Mouse (Mus musculus): ENCODE data around the gene C1qb. TPM values are rescaled to one million over a fixed set of nuclear protein-coding genes. Genes with fewer than 3 reads are reported as not detected.

Gene C1qb
- total and polyA plus RNA-seq, 3 experiments, result not detected

GRCm38 (mm10) chr4:136911211-136911646 is 25.2 kb upstream of the C1qb start:
- no peak overlapping the region for H3K9ac ChIP-seq (ENCODE audit: insufficient read depth, low read depth)
- in situ Hi-C loops (cut with MboI; ENCODE audit: low pct_ligation_motif_present, low pct_unique_long_range_greater_than_20kb, low sequenced_read_pairs) (no loop called here), dilution Hi-C loops (cut with MboI; ENCODE audit: extremely low pct_ligation_motif_present, extremely low pct_unique_long_range_greater_than_20kb, low sequenced_read_pairs) (no loop called here)
- H3K36me3 ChIP-seq (replicated peaks in 1 of 2; ENCODE audit: control insufficient read depth in 1 of 2, insufficient read depth in 1 of 2, low read length in 1 of 2), result no peaks in the 10 kb centered on the region
- H3K9me3 ChIP-seq (replicated peaks; ENCODE audit: low read length), result peaks cover 3% of the 10 kb centered on the region
- H3K27me3 ChIP-seq (replicated peaks), result peaks cover 89% of the 10 kb centered on the region
- H3K27ac ChIP-seq (ENCODE audit: insufficient read depth, low read depth), result no peak overlapping the region
- no peak overlapping the region for H3K4me2 ChIP-seq (ENCODE audit: insufficient read depth, low read depth, poor library complexity, severe bottlenecking)
- no peak overlapping the region for H3K4me3 ChIP-seq (replicated peaks in 1 of 3; ENCODE audit: low read depth in 2 of 3, low read length in 2 of 3, poor library complexity in 1 of 3)
- no peaks in the 10 kb centered on the region for H3K79me2 ChIP-seq (replicated peaks; ENCODE audit: control insufficient read depth, extremely low read depth, insufficient read depth, poor library complexity, severe bottlenecking)
- no peak for DNase-seq (ENCODE audit: extremely low read depth)
- H3K4me1 ChIP-seq (ENCODE audit: control insufficient read depth in 1 of 2, insufficient read depth in 2 of 2), result 0 out of 4 replicates have a peak, but pooled peaks cover 0 to 2% of the 10 kb centered on the region in 2 experiments
- TF ChIP-seq MAFK (IDR thresholded peaks at IDR 0.05; ENCODE audit: insufficient replicate concordance, low read length) (no peak), MXI1 (IDR thresholded peaks at IDR 0.05; ENCODE audit: low read depth, low read length) (no peak), UBTF (IDR thresholded peaks at IDR 0.05; ENCODE audit: low read depth, low read length) (no peak), SMC3 (IDR thresholded peaks at IDR 0.05; ENCODE audit: low read depth, low read length) (no peak), ZNF384 (IDR thresholded peaks at IDR 0.05; ENCODE audit: low read depth, low read length) (no peak)

- Histone ChIP-seq H3K4me2 (ENCODE audit: insufficient read depth, low read depth, poor library complexity, severe bottlenecking) (no peak overlapping the region), H3K27me3 (replicated peaks) (peaks cover 90% of the 10 kb centered on the region), H3K79me2 (replicated peaks; ENCODE audit: control insufficient read depth, extremely low read depth, insufficient read depth, poor library complexity, severe bottlenecking) (no peaks in the 10 kb centered on the region), H3K9ac (ENCODE audit: insufficient read depth, low read depth) (no peak overlapping the region), H3K36me3 (replicated peaks in 1 of 2; ENCODE audit: control insufficient read depth in 1 of 2, insufficient read depth in 1 of 2, low read length in 1 of 2) (no peaks in the 10 kb centered on the region), H3K27ac (ENCODE audit: insufficient read depth, low read depth) (no peak overlapping the region), H3K4me1 (ENCODE audit: control insufficient read depth in 1 of 2, insufficient read depth in 2 of 2) (no peaks in the 10 kb centered on the region), H3K4me3 (replicated peaks in 1 of 3; ENCODE audit: low read depth in 2 of 3, low read length in 2 of 3, poor library complexity in 1 of 3) (no peak overlapping the region), H3K9me3 (replicated peaks; ENCODE audit: low read length) (peaks cover 3% of the 10 kb centered on the region)
- dilution Hi-C loops (cut with MboI; ENCODE audit: extremely low pct_ligation_motif_present, extremely low pct_unique_long_range_greater_than_20kb, low sequenced_read_pairs), result no loop called here
- TF ChIP-seq PAX5 (IDR thresholded peaks at IDR 0.05; ENCODE audit: low read length) (no peak), KAT2A (IDR thresholded peaks at IDR 0.05; ENCODE audit: insufficient replicate concordance, low read length) (no peak), NRF1 (IDR thresholded peaks at IDR 0.05; ENCODE audit: low read depth, low read length) (no peak), MAX (IDR thresholded peaks at IDR 0.05; ENCODE audit: low read length) (no peak), CTCF (conservative IDR thresholded peaks at IDR 0.05 in 1 of 2, IDR thresholded peaks at IDR 0.05 in 1 of 2; ENCODE audit: low read depth in 2 of 2, low read length in 2 of 2) (no peak), GABPA (IDR thresholded peaks at IDR 0.05; ENCODE audit: insufficient replicate concordance, low read depth, low read length) (no peak), POLR2A (IDR thresholded peaks at IDR 0.05; ENCODE audit: low read depth, low read length) (no peak), MXI1 (IDR thresholded peaks at IDR 0.05; ENCODE audit: low read depth, low read length) (no peak), TBP (conservative IDR thresholded peaks at IDR 0.05; ENCODE audit: low read depth, low read length) (no peak)
- in situ Hi-C loops (cut with MboI; ENCODE audit: low pct_ligation_motif_present, low pct_unique_long_range_greater_than_20kb, low sequenced_read_pairs), result no loop called here
- DNase-seq (ENCODE audit: extremely low read depth), result no peak
These were observed 21.8 kb upstream of the C1qb start for GRCm38 (mm10) chr4:136907809-136908208.

- H3K4me2 ChIP-seq (ENCODE audit: insufficient read depth, low read depth, poor library complexity, severe bottlenecking), result no peak overlapping the region
- TF ChIP-seq MEF2A (IDR thresholded peaks at IDR 0.05; ENCODE audit: borderline replicate concordance, low read depth, low read length), result no peak
- no peak for TF ChIP-seq ZMIZ1 (IDR thresholded peaks at IDR 0.05; ENCODE audit: low read depth, low read length)
- peak; percentile 22 to 83; a peak in 3 of 4 replicates for TF ChIP-seq CTCF (conservative IDR thresholded peaks at IDR 0.05 in 1 of 2, IDR thresholded peaks at IDR 0.05 in 1 of 2; ENCODE audit: low read depth in 2 of 2, low read length in 2 of 2)
- no peak for TF ChIP-seq MAZ (IDR thresholded peaks at IDR 0.05; ENCODE audit: low read depth, low read length)
- TF ChIP-seq USF1 (IDR thresholded peaks at IDR 0.05; ENCODE audit: low read depth, low read length), result no peak
- peak; percentile 82 for TF ChIP-seq SMC3 (IDR thresholded peaks at IDR 0.05; ENCODE audit: low read depth, low read length)
- TF ChIP-seq MXI1 (IDR thresholded peaks at IDR 0.05; ENCODE audit: low read depth, low read length), result no peak; the same call in 1 of the 2 replicates
- 0 out of 2 replicates have a peak, but pooled peaks have one; percentile 15 for TF ChIP-seq ELF1 (IDR thresholded peaks at IDR 0.05; ENCODE audit: low read depth, low read length)
- no peak for TF ChIP-seq KAT2A (IDR thresholded peaks at IDR 0.05; ENCODE audit: insufficient replicate concordance, low read length)
- no peak for TF ChIP-seq POLR2AphosphoS2 (IDR thresholded peaks at IDR 0.05; ENCODE audit: low read depth, low read length)
- TF ChIP-seq RAD21 (IDR thresholded peaks at IDR 0.05; ENCODE audit: low read depth, low read length), result peak; percentile 33
- peak; percentile 80 for TF ChIP-seq SIN3A (IDR thresholded peaks at IDR 0.05; ENCODE audit: low read length)
- 0 out of 2 replicates have a peak, but pooled peaks have one; percentile 25 for TF ChIP-seq TCF12 (IDR thresholded peaks at IDR 0.05; ENCODE audit: low read depth, low read length)
- no peak for TF ChIP-seq JUND (conservative IDR thresholded peaks at IDR 0.05; ENCODE audit: low read depth, low read length)
- TF ChIP-seq IRF4 (IDR thresholded peaks at IDR 0.05; ENCODE audit: low read depth, low read length), result peak; percentile 41; the same call in 1 of the 2 replicates
- no peak overlapping the region for H3K27ac ChIP-seq (ENCODE audit: insufficient read depth, low read depth)
- H3K27me3 ChIP-seq (replicated peaks), result peaks cover 90% of the 10 kb centered on the region
- no peak overlapping the region for H3K9ac ChIP-seq (ENCODE audit: insufficient read depth, low read depth)
- H3K4me1 ChIP-seq (ENCODE audit: control insufficient read depth in 1 of 2, insufficient read depth in 2 of 2), result no peaks in the 10 kb centered on the region
- no peaks in the 10 kb centered on the region for H3K79me2 ChIP-seq (replicated peaks; ENCODE audit: control insufficient read depth, extremely low read depth, insufficient read depth, poor library complexity, severe bottlenecking)
- H3K9me3 ChIP-seq (replicated peaks; ENCODE audit: low read length), result peaks cover 3% of the 10 kb centered on the region
- H3K4me3 ChIP-seq (replicated peaks in 1 of 3; ENCODE audit: low read depth in 2 of 3, low read length in 2 of 3, poor library complexity in 1 of 3), result no peak overlapping the region
- in situ Hi-C loops (cut with MboI; ENCODE audit: low pct_ligation_motif_present, low pct_unique_long_range_greater_than_20kb, low sequenced_read_pairs), result no loop called here
- H3K36me3 ChIP-seq (replicated peaks in 1 of 2; ENCODE audit: control insufficient read depth in 1 of 2, insufficient read depth in 1 of 2, low read length in 1 of 2), result no peaks in the 10 kb centered on the region
- dilution Hi-C loops (cut with MboI; ENCODE audit: extremely low pct_ligation_motif_present, extremely low pct_unique_long_range_greater_than_20kb, low sequenced_read_pairs), result no loop called here
- peak; percentile 52 for DNase-seq (ENCODE audit: extremely low read depth)
These were observed 21.0 kb upstream of the C1qb start for GRCm38 (mm10) chr4:136907033-136907432.

Measured in CH12.LX (cell line).